Mouse (Mus musculus) liver, embryonic 14.5 days (tissue): ENCODE data around the gene Ell.

ENCODE experiments used
- CTCF ChIP-seq: IDR thresholded peaks from 2 replicates; pipeline ENCODE4 v1.5.1; 2016; ENCODE audit warnings: antibody characterized with exemption, low read depth, control low read depth
- EP300 ChIP-seq: IDR thresholded peaks from 2 replicates; pipeline ENCODE4 v1.6.1; 2016; ENCODE audit warnings: antibody characterized with exemption, low read depth

- no peak for TF ChIP-seq CTCF
- TF ChIP-seq EP300 = no peak
Measured at GRCm38 (mm10) chr8:70529299-70529698, 10.0 kb upstream of the Ell start.
